Mouse (Mus musculus) liver, postnatal 0 days (tissue): ENCODE measurements around the gene Sco1. TPM values are rescaled to one million over a fixed set of nuclear protein-coding genes. Genes with fewer than 3 reads are reported as not detected.

ENCODE experiments used
- ATAC-seq: fragments of 200-750 bp; cut with Nextera tagmentation; 2 replicates; pipeline ENCODE4 v1.8.0; 2017; ENCODE audit warnings: mild to moderate bottlenecking, moderate library complexity
- DNase-seq: peaks from one replicate; pipeline ENCODE4 v3.0.0-alpha.2; 2016
- H3K27ac ChIP-seq: fragments of 300-500 bp; sonication (generic); 2 replicates; pipeline ENCODE4 v1.5.1; 2014; ENCODE audit warnings: antibody characterized with exemption, moderate library complexity, mild to moderate bottlenecking, low read depth
- H3K27me3 ChIP-seq: fragments of 300-500 bp; sonication (generic); 2 replicates; pipeline ENCODE4 v1.6.1; 2014; ENCODE audit warnings: low read length, control low read depth, mixed read lengths; ENCODE audit not compliant: insufficient read depth
- H3K36me3 ChIP-seq: fragments of 300-500 bp; sonication (generic); replicated peaks from 2 replicates; pipeline ENCODE4 v1.6.1; 2014; ENCODE audit warnings: mild to moderate bottlenecking, control low read depth, low read length, moderate library complexity, mixed read lengths; ENCODE audit not compliant: insufficient read depth
- H3K4me1 ChIP-seq: fragments of 300-500 bp; sonication (generic); 2 replicates; pipeline ENCODE4 v1.6.1; 2014; ENCODE audit warnings: antibody characterized with exemption, mild to moderate bottlenecking, control low read depth; ENCODE audit not compliant: insufficient read depth
- H3K4me2 ChIP-seq: fragments of 300-500 bp; sonication (generic); 2 replicates; pipeline ENCODE4 v1.6.1; 2014; ENCODE audit warnings: low read depth, mild to moderate bottlenecking, low read length, moderate library complexity, mixed read lengths
- H3K4me3 ChIP-seq: fragments of 300-500 bp; sonication (generic); 2 replicates; pipeline ENCODE4 v1.5.1; 2014; ENCODE audit warnings: low read depth, low read length
- H3K9ac ChIP-seq: fragments of 300-500 bp; sonication (generic); replicated peaks from 2 replicates; pipeline ENCODE4 v1.6.1; 2014; ENCODE audit warnings: mild to moderate bottlenecking, moderate library complexity
- H3K9me3 ChIP-seq: fragments of 300-500 bp; sonication (generic); 2 replicates; pipeline ENCODE4 v1.6.1; 2016; ENCODE audit warnings: mild to moderate bottlenecking, control low read depth, low read length, mixed read lengths
- CTCF ChIP-seq: sonication (generic); IDR thresholded peaks from 2 replicates; pipeline ENCODE4 v1.5.1; 2016; ENCODE audit warnings: antibody characterized with exemption, low read depth
- EP300 ChIP-seq: IDR thresholded peaks from 2 replicates; pipeline ENCODE4 v1.6.1; 2016; ENCODE audit warnings: antibody characterized with exemption, low read depth, mild to moderate bottlenecking
- WGBS: fragments of 180-500 bp; shearing (Covaris S2); extraction: QIAGEN DNeasy Blood & Tissue Kit; methylation state at CpG from one replicate; pipeline ENCODE4 v1.1.7; 2014; ENCODE audit not compliant: insufficient replicate concordance; 5-methylcytosine and 5-hydroxymethylcytosine counted together
- polyA plus RNA-seq: library from polyadenylated mRNA; unstranded; fragments of >200 nt; fragmentation: Nextera tagmentation; extraction: Ambion mirVana; gene quantifications from 2 replicates; pipeline ENCODE4 v1.2.1, GENCODE M21; 2015

Gene Sco1
- polyA plus RNA-seq, 1 experiment from 2014 or later, result 7.4 TPM

DNA sequence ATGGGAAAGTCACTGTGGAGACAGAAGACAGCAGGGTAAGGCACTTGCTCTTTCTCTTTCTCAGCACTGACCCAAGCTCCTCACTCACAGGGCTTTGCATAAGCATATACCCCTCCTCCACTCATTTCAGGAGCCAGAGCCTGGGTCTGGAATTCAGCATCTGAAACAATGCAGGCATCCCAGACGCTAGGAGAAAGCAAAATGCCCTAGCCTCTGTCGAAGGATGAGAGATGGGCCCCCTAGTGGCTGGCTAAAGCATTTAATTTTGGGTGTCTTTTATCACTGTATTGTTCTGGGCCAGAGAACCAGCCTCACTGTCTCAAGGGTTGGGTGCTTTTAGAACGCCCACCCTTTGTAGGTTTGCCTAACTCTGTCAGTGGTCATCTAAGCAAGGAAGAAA is 27.7 kb downstream of the Sco1 start:
- H3K27ac ChIP-seq, result no peak overlapping the region
- H3K4me3 ChIP-seq, result no peak overlapping the region
- no peaks in the 10 kb centered on the region for H3K4me1 ChIP-seq
- no peaks in the 10 kb centered on the region for H3K9me3 ChIP-seq
- peaks cover 15% of the 10 kb centered on the region for H3K27me3 ChIP-seq
- WGBS, result 4% methylated on average over 3 of the region's 3 CpGs
- H3K36me3 ChIP-seq, result no peaks in the 10 kb centered on the region
- TF ChIP-seq CTCF, result peak; percentile 77
- no peak for TF ChIP-seq EP300
- DNase-seq (peak; percentile 58), ATAC-seq (peak; percentile 44; the same call in 1 of the 2 replicates)
- no peak overlapping the region for H3K9ac ChIP-seq
- no peak overlapping the region for H3K4me2 ChIP-seq

DNA sequence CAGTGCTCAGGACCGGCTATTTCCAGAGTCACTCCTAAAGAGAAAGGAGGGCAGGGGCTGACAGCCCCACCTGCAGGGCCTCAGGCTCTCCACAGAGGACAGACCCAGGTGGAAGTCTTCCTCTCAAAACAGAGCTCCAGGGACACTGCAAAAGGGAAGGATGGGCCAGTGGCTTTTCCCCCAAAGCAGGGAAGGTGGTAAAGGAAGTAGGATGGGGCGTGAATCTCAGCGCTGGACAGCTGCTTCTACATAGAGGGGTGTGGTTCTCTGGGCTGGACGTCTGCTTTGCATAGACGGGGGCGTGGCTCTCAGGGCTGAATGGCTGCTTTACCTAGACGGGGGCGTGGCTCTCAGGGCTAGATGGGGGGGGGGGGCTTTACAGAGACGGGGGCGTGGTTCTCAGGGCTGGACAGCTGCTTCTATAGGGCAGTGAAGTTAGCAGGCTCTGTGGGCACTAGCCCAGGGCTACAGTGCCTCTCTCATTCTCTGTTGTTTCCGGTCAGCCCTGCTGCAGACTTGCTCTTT is 28.7 kb downstream of the Sco1 start:
- H3K27me3 ChIP-seq, result peaks cover 17% of the 10 kb centered on the region
- no peak overlapping the region for H3K27ac ChIP-seq
- H3K9ac ChIP-seq, result no peak overlapping the region
- no peak overlapping the region for H3K4me3 ChIP-seq
- DNase-seq, result peak; percentile 67
- no peaks in the 10 kb centered on the region for H3K4me1 ChIP-seq
- H3K4me2 ChIP-seq, result no peak overlapping the region
- peak; percentile 86 for ATAC-seq
- 5% methylated on average over 10 of the region's 11 CpGs for WGBS
- H3K36me3 ChIP-seq, result no peaks in the 10 kb centered on the region
- TF ChIP-seq EP300 (no peak), CTCF (no peak)
- no peaks in the 10 kb centered on the region for H3K9me3 ChIP-seq

- no peak for DNase-seq
- Histone ChIP-seq H3K4me3 (no peak overlapping the region), H3K4me1 (no peaks in the 10 kb centered on the region), H3K4me2 (no peak overlapping the region), H3K36me3 (no peaks in the 10 kb centered on the region), H3K27ac (no peak overlapping the region), H3K9ac (no peak overlapping the region), H3K9me3 (no peaks in the 10 kb centered on the region), H3K27me3 (peaks cover 17% of the 10 kb centered on the region)
- TF ChIP-seq CTCF (no peak), EP300 (no peak)
- ATAC-seq, result no peak
- 63% methylated on average over 7 of the region's 7 CpGs for WGBS
These were observed 29.7 kb downstream of the Sco1 start for GRCm38 (mm10) chr11:67082188-67082587.

GRCm38 (mm10) chr11:67082793-67083192 is 30.3 kb downstream of the Sco1 start:
- no peak for TF ChIP-seq CTCF
- TF ChIP-seq EP300, result no peak
- no peak overlapping the region for H3K4me3 ChIP-seq
- H3K4me2 ChIP-seq, result no peak overlapping the region
- DNase-seq (no peak), ATAC-seq (no peak)
- 71% methylated on average over 13 of the region's 13 CpGs for WGBS
- no peak overlapping the region for H3K9ac ChIP-seq
- no peaks in the 10 kb centered on the region for H3K9me3 ChIP-seq
- H3K4me1 ChIP-seq, result no peaks in the 10 kb centered on the region
- H3K27me3 ChIP-seq, result peaks cover 17% of the 10 kb centered on the region
- H3K27ac ChIP-seq, result no peak overlapping the region
- H3K36me3 ChIP-seq, result no peaks in the 10 kb centered on the region

GRCm38 (mm10) chr11:67083239-67083638 is 30.8 kb downstream of the Sco1 start:
- Histone ChIP-seq H3K9me3 (no peaks in the 10 kb centered on the region), H3K27me3 (peaks cover 17% of the 10 kb centered on the region), H3K4me2 (no peak overlapping the region), H3K4me1 (no peaks in the 10 kb centered on the region), H3K27ac (no peak overlapping the region), H3K36me3 (no peaks in the 10 kb centered on the region), H3K9ac (no peak overlapping the region), H3K4me3 (no peak overlapping the region)
- TF ChIP-seq EP300 (no peak), CTCF (no peak)
- ATAC-seq, result no peak
- DNase-seq, result no peak
- WGBS, result 57% methylated on average over 6 of the region's 6 CpGs

- H3K9ac ChIP-seq, result no peak overlapping the region
- 40% methylated on average over 32 of the region's 32 CpGs for WGBS
These were observed 31.4 kb downstream of the Sco1 start for GRCm38 (mm10) chr11:67083712-67084340.

More at GRCm38 (mm10) chr11:67083712-67084340, 31.4 kb downstream of the Sco1 start:
- Histone ChIP-seq H3K4me2 (no peak overlapping the region), H3K27ac (no peak overlapping the region), H3K4me3 (no peak overlapping the region), H3K36me3 (no peaks in the 10 kb centered on the region), H3K4me1 (no peaks in the 10 kb centered on the region), H3K9me3 (no peaks in the 10 kb centered on the region), H3K27me3 (peaks cover 17% of the 10 kb centered on the region)
- no peak for DNase-seq
- no peak for ATAC-seq
- no peak for TF ChIP-seq EP300
- no peak for TF ChIP-seq CTCF
